Mouse (Mus musculus) lung, adult 2 months (tissue): ENCODE measurements around the gene Dennd4b.
"Not testable (repeated sequence)": the region's sequence is repeated elsewhere in the genome, so short reads cannot be mapped to it uniquely, and the experiment has no call there.

Experiments used
- CTCF ChIP-seq: fragments of 200-500 bp; IDR thresholded peaks from 2 replicates; pipeline ENCODE4 v1.5.1; 2011; ENCODE audit warnings: mild to moderate bottlenecking, low read length, control low read depth; ENCODE audit not compliant: insufficient read depth
- POLR2A ChIP-seq: fragments of 200-500 bp; IDR thresholded peaks from 2 replicates; pipeline ENCODE4 v1.6.1; 2011; ENCODE audit warnings: low read depth, mild to moderate bottlenecking, control low read depth, low read length, borderline replicate concordance; ENCODE audit errors: extremely low read depth

- TF ChIP-seq CTCF, POLR2A: not testable (repeated sequence)
Observed at GRCm38 (mm10) chr3:90253174-90253573, 11.8 kb upstream of the Dennd4b start.
